Mouse (Mus musculus) cerebellum, adult 2 months (tissue): Measurements from ENCODE around the gene Slco1b2.

Experiments
- CTCF ChIP-seq: fragments of 200-500 bp; IDR thresholded peaks from 2 replicates; pipeline ENCODE4 v1.5.1; 2011; ENCODE audit warnings: low read depth, mild to moderate bottlenecking, control low read depth, low read length, moderate library complexity, borderline replicate concordance; ENCODE audit not compliant: insufficient read depth
- POLR2A ChIP-seq: fragments of 200-500 bp; IDR thresholded peaks from 2 replicates; pipeline ENCODE4 v1.6.1; 2011; ENCODE audit warnings: low read length, control low read depth, borderline replicate concordance; ENCODE audit not compliant: insufficient read depth

GRCm38 (mm10) chr6:141597037-141597436 lies 32.3 kb upstream of the Slco1b2 start:
- TF ChIP-seq POLR2A (no peak), CTCF (no peak)
